Mouse (Mus musculus) heart, postnatal 0 days (tissue): Measurements from ENCODE around the gene Sec14l2.

Experiments
- CTCF ChIP-seq: IDR thresholded peaks from 2 replicates; pipeline ENCODE4 v1.5.1; 2016; ENCODE audit warnings: antibody characterized with exemption, control low read depth, low read depth
- EP300 ChIP-seq: IDR thresholded peaks from 2 replicates; pipeline ENCODE4 v1.6.1; 2016; ENCODE audit warnings: antibody characterized with exemption, low read depth

DNA sequence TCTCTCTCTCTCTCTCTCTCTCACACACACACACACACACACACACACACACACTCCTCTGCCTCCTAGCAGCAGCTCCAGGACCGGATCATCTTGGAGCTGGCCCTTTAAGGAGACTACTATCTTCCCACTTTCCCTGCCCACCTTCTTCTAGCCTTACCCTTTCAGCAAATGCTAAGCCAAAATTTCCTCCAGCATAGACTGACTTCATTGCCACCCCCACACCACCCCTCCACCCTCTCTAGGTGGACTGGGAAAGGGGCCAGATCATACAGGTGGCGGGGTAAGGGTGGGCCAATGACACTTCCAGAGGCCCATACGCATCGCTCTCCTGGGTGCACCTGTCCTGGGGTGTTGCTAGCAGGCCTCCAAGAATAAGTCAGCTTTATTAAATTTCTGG is 7.8 kb downstream of the Sec14l2 start:
- TF ChIP-seq CTCF (no peak), EP300 (no peak)
